Mouse (Mus musculus): ENCODE measurements at regions not wholly inside any gene's neighbourhood (a gene's known extent, or its start where the extent isn't known, plus 50 kb on each side); places are given as distances from the start of the nearest gene placed in this dataset.
A peak's percentile ranks its signal among the peaks of the same experiment; 100 is the strongest.

DNA sequence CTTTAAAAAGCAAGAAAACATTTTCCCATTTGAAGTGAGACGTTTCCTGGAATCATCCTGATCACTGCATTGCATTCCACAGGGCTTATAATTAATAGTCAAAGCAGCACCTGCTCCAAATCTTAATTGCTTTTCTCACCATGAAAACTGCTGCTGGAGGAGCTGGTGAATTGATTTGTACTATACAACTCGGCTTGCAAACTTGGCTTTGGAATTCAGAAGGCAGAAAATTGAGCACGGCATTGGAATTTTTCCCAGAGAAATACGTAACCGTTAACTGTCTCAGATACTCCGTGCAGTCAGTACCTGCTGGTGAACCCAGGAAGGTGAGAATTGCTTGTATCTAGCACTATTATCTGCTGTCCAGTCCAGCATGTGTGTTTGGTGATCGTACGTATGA lies 249.3 kb downstream of the Gm19410 start:
- Histone ChIP-seq H3K9ac (ENCODE audit: low read length) (no peak overlapping the region), H3K4me1 (ENCODE audit: control insufficient read depth, insufficient read depth, low read length) (peaks cover 34% of the 10 kb centered on the region), H3K4me3 (ENCODE audit: low read depth, low read length) (no peak overlapping the region), H3K27ac (ENCODE audit: low read depth, low read length) (peak overlapping the region; percentile 35; the same call in 1 of the 2 replicates), H3K36me3 (ENCODE audit: control insufficient read depth, insufficient read depth, low read length) (no peaks in the 10 kb centered on the region), H3K9me3 (replicated peaks; ENCODE audit: control insufficient read depth, low read length) (no peaks in the 10 kb centered on the region), H3K4me2 (ENCODE audit: low read length) (no peak overlapping the region), H3K27me3 (replicated peaks; ENCODE audit: control insufficient read depth, insufficient read depth, low read length) (no peaks in the 10 kb centered on the region)
- WGBS: 21% methylated on average over 8 of the region's 8 CpGs
- peak; percentile 94 for DNase-seq (ENCODE audit: low spot score)
- ATAC-seq: peak; percentile 78

GRCm38 (mm10) chr8:36016321-36017114 lies 250.9 kb downstream of the Gm19410 start:
- peaks cover 34% of the 10 kb centered on the region for H3K4me1 ChIP-seq (ENCODE audit: control insufficient read depth, insufficient read depth, low read length)
- no peaks in the 10 kb centered on the region for H3K36me3 ChIP-seq (ENCODE audit: control insufficient read depth, insufficient read depth, low read length)
- no peak overlapping the region for H3K4me2 ChIP-seq (ENCODE audit: low read length)
- no peak overlapping the region for H3K9ac ChIP-seq (ENCODE audit: low read length)
- H3K4me3 ChIP-seq (ENCODE audit: low read depth, low read length): no peak overlapping the region
- H3K9me3 ChIP-seq (replicated peaks; ENCODE audit: control insufficient read depth, low read length): no peaks in the 10 kb centered on the region
- no peaks in the 10 kb centered on the region for H3K27me3 ChIP-seq (replicated peaks; ENCODE audit: control insufficient read depth, insufficient read depth, low read length)
- peak overlapping the region; percentile 33; the same call in 1 of the 2 replicates for H3K27ac ChIP-seq (ENCODE audit: low read depth, low read length)
- WGBS: 51% methylated on average over 20 of the region's 20 CpGs
- ATAC-seq: peak; percentile 48; the same call in 1 of the 2 replicates
- DNase-seq (ENCODE audit: low spot score): peak; percentile 67

DNA sequence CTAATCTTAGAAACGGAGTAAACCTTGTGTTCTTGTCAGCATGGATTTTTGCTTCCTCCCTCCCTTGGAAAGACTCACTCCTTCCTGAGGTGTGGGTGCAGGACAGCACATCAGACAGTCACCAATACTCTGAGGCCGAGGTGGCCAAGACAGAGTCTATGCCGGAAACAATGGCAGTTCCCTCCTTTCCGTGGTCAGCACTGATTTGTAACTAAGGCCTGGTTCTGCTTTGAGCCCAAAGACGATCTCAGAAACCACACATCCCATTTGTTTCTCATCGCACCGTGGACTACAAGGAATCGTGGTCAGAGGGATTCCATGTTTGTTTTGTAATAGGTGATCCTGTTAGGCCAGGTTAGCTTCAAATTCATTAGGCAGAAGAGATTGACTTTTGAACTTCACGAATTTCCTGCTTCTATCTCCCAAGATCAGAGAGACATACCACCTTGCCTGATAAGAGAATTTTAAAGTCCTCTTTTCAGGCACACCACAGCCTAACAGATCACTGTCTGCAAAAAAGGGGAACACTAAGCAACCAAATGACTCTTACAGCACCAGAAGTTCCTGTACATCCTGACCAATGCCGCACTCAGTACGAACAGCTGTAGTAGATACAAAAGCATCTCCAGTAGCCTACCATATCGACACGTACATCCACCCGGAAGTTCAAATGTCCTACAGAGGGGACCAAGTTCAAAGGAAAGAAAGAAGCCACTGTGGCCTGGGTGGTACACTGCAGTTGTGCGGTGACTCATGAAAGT lies 253.6 kb downstream of the Gm19410 start:
- H3K4me1 ChIP-seq (ENCODE audit: control insufficient read depth, insufficient read depth, low read length): peaks cover 27% of the 10 kb centered on the region
- H3K4me3 ChIP-seq (ENCODE audit: low read depth, low read length): no peak overlapping the region
- no peaks in the 10 kb centered on the region for H3K27me3 ChIP-seq (replicated peaks; ENCODE audit: control insufficient read depth, insufficient read depth, low read length)
- no peak overlapping the region for H3K9ac ChIP-seq (ENCODE audit: low read length)
- no peaks in the 10 kb centered on the region for H3K36me3 ChIP-seq (ENCODE audit: control insufficient read depth, insufficient read depth, low read length)
- no peak for ATAC-seq
- no peaks in the 10 kb centered on the region for H3K9me3 ChIP-seq (replicated peaks; ENCODE audit: control insufficient read depth, low read length)
- DNase-seq (ENCODE audit: low spot score): no peak
- WGBS: 86% methylated on average over 15 of the region's 15 CpGs
- no peak overlapping the region for H3K27ac ChIP-seq (ENCODE audit: low read depth, low read length)
- no peak overlapping the region for H3K4me2 ChIP-seq (ENCODE audit: low read length)

DNA sequence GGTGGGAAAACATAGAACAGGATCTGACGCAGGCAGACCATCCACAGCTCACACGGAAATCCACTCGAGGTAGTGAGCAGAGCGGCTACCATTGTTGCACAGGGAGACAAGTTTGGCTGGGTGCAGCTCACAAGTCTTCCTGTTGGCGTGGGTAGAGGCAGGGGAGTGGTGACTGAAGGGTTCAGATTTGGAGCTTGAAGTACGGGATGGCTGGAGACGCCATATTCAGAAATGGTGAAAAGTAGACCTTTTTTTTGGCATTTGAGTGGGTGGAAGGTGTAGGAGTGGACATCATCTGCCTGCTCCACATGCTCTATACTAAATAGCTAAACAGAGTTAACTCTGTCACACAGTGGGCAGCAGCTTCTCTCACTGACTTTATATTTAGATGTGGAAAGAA lies 254.3 kb downstream of the Gm19410 start:
- peaks cover 22% of the 10 kb centered on the region for H3K4me1 ChIP-seq (ENCODE audit: control insufficient read depth, insufficient read depth, low read length)
- H3K4me3 ChIP-seq (ENCODE audit: low read depth, low read length): no peak overlapping the region
- no peaks in the 10 kb centered on the region for H3K36me3 ChIP-seq (ENCODE audit: control insufficient read depth, insufficient read depth, low read length)
- no peak for ATAC-seq
- no peaks in the 10 kb centered on the region for H3K27me3 ChIP-seq (replicated peaks; ENCODE audit: control insufficient read depth, insufficient read depth, low read length)
- H3K9me3 ChIP-seq (replicated peaks; ENCODE audit: control insufficient read depth, low read length): no peaks in the 10 kb centered on the region
- no peak overlapping the region for H3K27ac ChIP-seq (ENCODE audit: low read depth, low read length)
- no peak overlapping the region for H3K9ac ChIP-seq (ENCODE audit: low read length)
- no peak overlapping the region for H3K4me2 ChIP-seq (ENCODE audit: low read length)
- WGBS: 91% methylated on average over 7 of the region's 7 CpGs
- DNase-seq (ENCODE audit: low spot score): no peak

- no peak for DNase-seq (ENCODE audit: low spot score)
- Histone ChIP-seq H3K36me3 (ENCODE audit: control insufficient read depth, insufficient read depth, low read length) (no peaks in the 10 kb centered on the region), H3K4me2 (ENCODE audit: low read length) (no peak overlapping the region), H3K4me1 (ENCODE audit: control insufficient read depth, insufficient read depth, low read length) (no peaks in the 10 kb centered on the region), H3K4me3 (ENCODE audit: low read depth, low read length) (no peak overlapping the region), H3K9me3 (replicated peaks; ENCODE audit: control insufficient read depth, low read length) (no peaks in the 10 kb centered on the region), H3K27me3 (replicated peaks; ENCODE audit: control insufficient read depth, insufficient read depth, low read length) (no peaks in the 10 kb centered on the region), H3K27ac (ENCODE audit: low read depth, low read length) (no peak overlapping the region), H3K9ac (ENCODE audit: low read length) (no peak overlapping the region)
- ATAC-seq: no peak
- WGBS: 91% methylated on average over 11 of the region's 11 CpGs
Measured at GRCm38 (mm10) chr8:36027586-36027985, 262.0 kb downstream of the Gm19410 start.

DNA sequence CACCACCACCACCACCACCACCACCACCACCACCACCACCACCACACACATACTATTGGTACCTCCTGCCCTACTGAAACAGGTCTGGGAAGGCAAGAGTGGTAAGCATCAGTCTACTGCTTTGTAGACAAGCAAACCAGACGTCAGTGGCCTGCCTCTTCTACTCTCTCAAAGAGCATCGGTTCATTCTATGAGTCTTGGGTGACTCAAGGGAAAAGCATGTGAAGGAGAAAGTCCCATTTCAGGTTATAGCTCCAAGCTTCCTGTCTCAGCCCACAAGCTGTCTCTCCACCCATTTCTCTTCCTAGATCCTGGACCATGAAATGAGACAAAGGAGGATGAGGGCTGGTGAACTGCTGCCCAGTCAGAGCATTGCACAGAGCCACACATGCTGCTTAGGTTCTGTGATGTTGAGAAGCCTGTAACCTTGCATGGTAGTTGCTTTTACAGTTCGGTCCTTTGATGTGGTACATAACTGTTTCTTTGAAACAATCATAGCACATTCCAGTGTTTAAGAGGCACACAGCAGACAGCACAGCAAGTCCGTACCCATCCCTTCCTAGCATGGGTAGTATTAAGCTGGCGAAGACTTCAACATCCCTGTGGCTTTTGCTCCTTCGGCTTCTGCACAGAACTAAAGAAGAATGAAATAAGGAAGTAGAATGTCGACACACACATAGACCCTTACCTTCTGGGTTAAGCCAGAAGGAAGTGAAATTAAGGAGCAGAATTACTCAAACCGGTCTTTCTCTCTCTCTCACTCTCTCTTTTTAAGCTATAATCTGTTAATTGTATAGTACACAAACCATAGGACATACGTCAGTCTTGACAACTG lies 262.7 kb downstream of the Gm19410 start:
- no peak overlapping the region for H3K27ac ChIP-seq (ENCODE audit: low read depth, low read length)
- no peak for DNase-seq (ENCODE audit: low spot score)
- H3K4me3 ChIP-seq (ENCODE audit: low read depth, low read length): no peak overlapping the region
- no peaks in the 10 kb centered on the region for H3K27me3 ChIP-seq (replicated peaks; ENCODE audit: control insufficient read depth, insufficient read depth, low read length)
- ATAC-seq: no peak
- H3K4me2 ChIP-seq (ENCODE audit: low read length): no peak overlapping the region
- no peaks in the 10 kb centered on the region for H3K9me3 ChIP-seq (replicated peaks; ENCODE audit: control insufficient read depth, low read length)
- 91% methylated on average over 9 of the region's 9 CpGs for WGBS
- H3K36me3 ChIP-seq (ENCODE audit: control insufficient read depth, insufficient read depth, low read length): no peaks in the 10 kb centered on the region
- H3K9ac ChIP-seq (ENCODE audit: low read length): no peak overlapping the region
- no peaks in the 10 kb centered on the region for H3K4me1 ChIP-seq (ENCODE audit: control insufficient read depth, insufficient read depth, low read length)

DNA sequence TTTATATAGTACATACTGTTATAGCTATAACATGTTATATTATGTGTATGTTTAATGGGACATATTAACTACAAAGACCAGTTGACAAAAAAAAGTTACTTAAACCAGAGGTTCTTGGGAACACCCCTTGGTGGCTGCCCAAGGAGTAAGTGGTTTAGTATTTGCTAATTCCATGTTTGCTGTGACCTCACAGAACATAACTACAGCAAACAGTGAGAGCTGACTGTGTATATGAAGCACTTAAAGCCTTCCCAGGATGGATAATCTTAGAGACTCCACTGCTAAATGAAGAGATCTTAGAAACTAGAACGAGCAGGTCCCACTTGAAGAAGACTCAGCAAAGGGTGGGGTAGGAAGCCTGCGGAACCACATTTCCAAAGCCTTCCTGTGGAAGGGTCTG lies 263.9 kb downstream of the Gm19410 start:
- no peaks in the 10 kb centered on the region for H3K9me3 ChIP-seq (replicated peaks; ENCODE audit: control insufficient read depth, low read length)
- H3K27ac ChIP-seq (ENCODE audit: low read depth, low read length): no peak overlapping the region
- WGBS: 92% methylated on average over 2 of the region's 2 CpGs
- ATAC-seq (no peak), DNase-seq (ENCODE audit: low spot score) (no peak)
- no peaks in the 10 kb centered on the region for H3K27me3 ChIP-seq (replicated peaks; ENCODE audit: control insufficient read depth, insufficient read depth, low read length)
- no peak overlapping the region for H3K4me3 ChIP-seq (ENCODE audit: low read depth, low read length)
- H3K9ac ChIP-seq (ENCODE audit: low read length): no peak overlapping the region
- no peaks in the 10 kb centered on the region for H3K4me1 ChIP-seq (ENCODE audit: control insufficient read depth, insufficient read depth, low read length)
- no peaks in the 10 kb centered on the region for H3K36me3 ChIP-seq (ENCODE audit: control insufficient read depth, insufficient read depth, low read length)
- no peak overlapping the region for H3K4me2 ChIP-seq (ENCODE audit: low read length)

DNA sequence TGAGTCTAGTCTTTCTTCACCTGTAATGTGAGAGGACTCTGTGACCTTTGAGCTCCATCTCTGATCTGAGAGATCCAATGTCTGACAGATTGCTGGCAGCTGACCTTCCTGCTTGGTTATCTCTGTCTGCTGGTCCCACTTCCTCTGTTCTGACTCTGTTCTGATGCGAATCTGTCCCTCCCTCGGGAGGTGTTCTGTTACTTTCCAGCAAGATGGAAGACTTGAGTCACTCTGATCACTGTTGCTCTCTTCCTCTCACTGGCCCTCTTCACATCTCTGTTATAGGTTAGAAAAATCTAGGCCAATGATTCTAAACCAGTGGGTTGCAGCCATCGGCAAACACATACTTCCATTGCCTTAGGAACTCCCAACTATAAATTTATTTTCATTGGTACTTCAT lies 264.6 kb downstream of the Gm19410 start:
- Histone ChIP-seq H3K27me3 (replicated peaks; ENCODE audit: control insufficient read depth, insufficient read depth, low read length) (no peaks in the 10 kb centered on the region), H3K9ac (ENCODE audit: low read length) (no peak overlapping the region), H3K4me2 (ENCODE audit: low read length) (no peak overlapping the region), H3K9me3 (replicated peaks; ENCODE audit: control insufficient read depth, low read length) (no peaks in the 10 kb centered on the region), H3K36me3 (ENCODE audit: control insufficient read depth, insufficient read depth, low read length) (no peaks in the 10 kb centered on the region), H3K4me1 (ENCODE audit: control insufficient read depth, insufficient read depth, low read length) (no peaks in the 10 kb centered on the region), H3K27ac (ENCODE audit: low read depth, low read length) (no peak overlapping the region), H3K4me3 (ENCODE audit: low read depth, low read length) (no peak overlapping the region)
- ATAC-seq (no peak), DNase-seq (ENCODE audit: low spot score) (no peak)
- 93% methylated on average over 3 of the region's 3 CpGs for WGBS

Data from forebrain, embryonic 14.5 days (tissue).